ENCODE assay signal across 34 mouse cellular contexts in genomic region chr12:104153041-104153645, GRCm38 (mm10). TPM values are rescaled to one million over a fixed set of nuclear protein-coding genes. Genes with fewer than 3 reads are reported as not detected.
DNase-seq lines count a peak whose midpoint lies in the region; ATAC-seq lines count a peak whose summit lies in the region.
"Had no signal": no experiment of that assay in that cellular context is flagged by ENCODE, and none has a peak within 500 bp of the region (broad histone marks: within the 10 kb centered on the region; RNA-seq: fewer than 3 reads in every experiment).

No protein-coding gene starts in this region.

- 77% methylated on average over 3 of the region's 3 CpGs for WGBS in heart, embryonic 10.5 days
- 62% methylated on average over 3 of the region's 3 CpGs for WGBS in heart, embryonic 11.5 days (ENCODE audit: insufficient replicate concordance)
- 82% methylated on average over 3 of the region's 3 CpGs for WGBS in limb, embryonic 10.5 days
- WGBS in forebrain, embryonic 15.5 days = 76% methylated on average over 3 of the region's 3 CpGs

- H3K9ac ChIP-seq in heart, embryonic 11.5 days (ENCODE audit: low read depth, low read length) = no peak overlapping the region
- no peak overlapping the region for H3K9ac ChIP-seq in forebrain, embryonic 15.5 days (replicated peaks)
- H3K9ac ChIP-seq: heart, embryonic 12.5 days; limb, embryonic 15.5 days; liver, embryonic 15.5 days had no signal

- no peak overlapping the region for H3K4me3 ChIP-seq in heart, embryonic 10.5 days
- no peak overlapping the region for H3K4me3 ChIP-seq in heart, embryonic 11.5 days (ENCODE audit: low read depth, low read length)
- H3K4me3 ChIP-seq in megakaryocyte, embryonic 14.5 days (replicated peaks) = peak overlapping the region; percentile 35
- 0 out of 2 replicates have a peak overlapping the region, but pooled peaks have one; percentile 16 for H3K4me3 ChIP-seq in brown adipose tissue, adult 24 weeks (ENCODE audit: insufficient read depth, low read depth, low read length)
- H3K4me3 ChIP-seq in limb, embryonic 10.5 days = no peak overlapping the region
- no peak overlapping the region for H3K4me3 ChIP-seq in forebrain, embryonic 15.5 days
- H3K4me3 ChIP-seq: heart, embryonic 12.5 days; limb, embryonic 15.5 days; liver, embryonic 15.5 days had no signal

- no peaks in the 10 kb centered on the region for H3K9me3 ChIP-seq in heart, embryonic 10.5 days
- H3K9me3 ChIP-seq in heart, embryonic 11.5 days (replicated peaks; ENCODE audit: control insufficient read depth, low read length) = no peaks in the 10 kb centered on the region
- no peaks in the 10 kb centered on the region for H3K9me3 ChIP-seq in megakaryocyte, embryonic 14.5 days
- no peaks in the 10 kb centered on the region for H3K9me3 ChIP-seq in limb, embryonic 10.5 days (replicated peaks)
- H3K9me3 ChIP-seq in forebrain, embryonic 15.5 days = no peaks in the 10 kb centered on the region
- H3K9me3 ChIP-seq: limb, embryonic 15.5 days; liver, embryonic 15.5 days had no signal

- H3K27me3 ChIP-seq in heart, embryonic 10.5 days (ENCODE audit: insufficient read depth, poor library complexity, severe bottlenecking) = no peaks in the 10 kb centered on the region
- H3K27me3 ChIP-seq in heart, embryonic 11.5 days (ENCODE audit: control insufficient read depth, insufficient read depth, low read length) = no peaks in the 10 kb centered on the region
- H3K27me3 ChIP-seq in megakaryocyte, embryonic 14.5 days (replicated peaks) = peaks cover 46% of the 10 kb centered on the region
- no peaks in the 10 kb centered on the region for H3K27me3 ChIP-seq in limb, embryonic 10.5 days (ENCODE audit: low read depth, poor library complexity, severe bottlenecking)
- no peaks in the 10 kb centered on the region for H3K27me3 ChIP-seq in forebrain, embryonic 15.5 days
- H3K27me3 ChIP-seq: heart, embryonic 12.5 days; limb, embryonic 15.5 days; liver, embryonic 15.5 days had no signal

- no peaks in the 10 kb centered on the region for H3K4me1 ChIP-seq in heart, embryonic 10.5 days
- H3K4me1 ChIP-seq in heart, embryonic 11.5 days (ENCODE audit: control insufficient read depth, insufficient read depth, low read length) = no peaks in the 10 kb centered on the region
- peaks cover 26% of the 10 kb centered on the region for H3K4me1 ChIP-seq in megakaryocyte, embryonic 14.5 days
- peaks cover 6% of the 10 kb centered on the region for H3K4me1 ChIP-seq in brown adipose tissue, adult 24 weeks (ENCODE audit: control insufficient read depth, insufficient read depth, insufficient read length, low read length)
- H3K4me1 ChIP-seq in limb, embryonic 10.5 days = no peaks in the 10 kb centered on the region
- H3K4me1 ChIP-seq in forebrain, embryonic 15.5 days = no peaks in the 10 kb centered on the region
- H3K4me1 ChIP-seq: heart, embryonic 12.5 days; limb, embryonic 15.5 days; liver, embryonic 15.5 days had no signal

- no peaks in the 10 kb centered on the region for H3K36me3 ChIP-seq in heart, embryonic 10.5 days
- H3K36me3 ChIP-seq in heart, embryonic 11.5 days (ENCODE audit: control insufficient read depth, insufficient read depth, low read length) = no peaks in the 10 kb centered on the region
- no peaks in the 10 kb centered on the region for H3K36me3 ChIP-seq in megakaryocyte, embryonic 14.5 days (replicated peaks; ENCODE audit: low read length)
- no peaks in the 10 kb centered on the region for H3K36me3 ChIP-seq in limb, embryonic 10.5 days
- H3K36me3 ChIP-seq in forebrain, embryonic 15.5 days = no peaks in the 10 kb centered on the region
- H3K36me3 ChIP-seq: heart, embryonic 12.5 days; limb, embryonic 15.5 days; liver, embryonic 15.5 days had no signal

- H3K4me2 ChIP-seq in heart, embryonic 11.5 days = no peak overlapping the region
- H3K4me2 ChIP-seq in forebrain, embryonic 15.5 days (replicated peaks) = no peak overlapping the region
- H3K4me2 ChIP-seq: heart, embryonic 12.5 days; limb, embryonic 15.5 days; liver, embryonic 15.5 days; midbrain, embryonic 11.5 days had no signal

- ATAC-seq in heart, embryonic 11.5 days (replicated peaks; ENCODE audit: insufficient number of reproducible peaks, low FRiP score, low TSS enrichment) = no peak
- no peak for ATAC-seq in megakaryocyte, adult 5-6 weeks (ENCODE audit: poor library complexity, severe bottlenecking)
- ATAC-seq in forebrain, embryonic 15.5 days (replicated peaks) = no peak
- ATAC-seq: hindbrain, postnatal 0 days had no signal

- DNase-seq in heart, embryonic 10.5 days (ENCODE audit: low spot score) = peak; percentile 41
- peak; percentile 8 for DNase-seq in limb, embryonic 10.5 days (ENCODE audit: low spot score)
- DNase-seq: adrenal gland, postnatal 25 days; cerebellum, adult 11 months; cerebellum, adult 9-11 months; heart, postnatal 10 days; kidney, adult 11 months; kidney, postnatal 4 days; lung, postnatal 36 days; retina, postnatal 1 day; right cerebral cortex, postnatal 25 days; spleen, adult 18-20 months; thymus, postnatal 25 days had no signal

- H3K27ac ChIP-seq in heart, embryonic 10.5 days = no peak overlapping the region
- no peak overlapping the region for H3K27ac ChIP-seq in heart, embryonic 11.5 days (ENCODE audit: low read depth, low read length)
- H3K27ac ChIP-seq in brown adipose tissue, adult 24 weeks (replicated peaks; ENCODE audit: low read depth, low read length) = peak overlapping the region; percentile 51; the same call in 1 of the 2 replicates
- H3K27ac ChIP-seq in limb, embryonic 10.5 days = no peak overlapping the region
- no peak overlapping the region for H3K27ac ChIP-seq in forebrain, embryonic 15.5 days (replicated peaks)
- H3K27ac ChIP-seq: hindbrain, postnatal 0 days; limb, embryonic 15.5 days; liver, embryonic 15.5 days had no signal

RNA-seq across cellular contexts. Expression of gene Serpina3c, which starts 0.5 kb away (rescaled TPM):
- polyA plus RNA-seq in heart, embryonic 10.5 days (2016; fragmentation: Nextera tagmentation; extraction: Ambion mirVana) = not detected in 2 replicates
- polyA plus RNA-seq in heart, embryonic 11.5 days (2014; fragmentation: Nextera tagmentation; extraction: Ambion mirVana) = 0.25 TPM in 1 of 2 replicates, not detected in the other
- not detected in 2 replicates for polyA plus RNA-seq in megakaryocyte, embryonic 14.5 days (2012; ENCODE audit: insufficient read depth, low replicate concordance)
- total RNA-seq in megakaryocyte, adult 5-6 weeks (2015) = 0.40 TPM in 1 of 2 replicates, not detected in the other
- total RNA-seq in megakaryocyte, adult 5-6 weeks (2017) = 0.45 TPM in 1 of 2 replicates, not detected in the other
- 13.7 and 14.2 TPM in 2 replicates for polyA plus RNA-seq in brown adipose tissue, adult 24 weeks (2012; ENCODE audit: insufficient read depth, insufficient read length, missing spikeins)
- 0.09 TPM in 1 of 2 replicates, not detected in the other for polyA plus RNA-seq in limb, embryonic 10.5 days (2016; fragmentation: Nextera tagmentation; extraction: Ambion mirVana)
- polyA plus RNA-seq in forebrain, embryonic 15.5 days (2015; fragmentation: Nextera tagmentation; extraction: Ambion mirVana) = not detected in 2 replicates
- total RNA-seq: hindbrain, postnatal 0 days; left cerebral cortex, adult 18-20 months; MEL had no signal
- polyA plus RNA-seq: C2C12; embryonic facial prominence, embryonic 11.5 days; forebrain, embryonic 11.5 days; hindbrain, embryonic 11.5 days; kidney, embryonic 16.5 days; liver, embryonic 15.5 days; midbrain, embryonic 11.5 days had no signal

RNA-seq across cellular contexts. Expression of gene Serpina3b, which starts 25.3 kb away (rescaled TPM):
- 0.20 TPM in 1 of 2 replicates, not detected in the other for polyA plus RNA-seq in heart, embryonic 10.5 days (2016; fragmentation: Nextera tagmentation; extraction: Ambion mirVana)
- 0.17 and 0.55 TPM in 2 replicates for polyA plus RNA-seq in heart, embryonic 11.5 days (2014; fragmentation: Nextera tagmentation; extraction: Ambion mirVana)
- polyA plus RNA-seq in megakaryocyte, embryonic 14.5 days (2012; ENCODE audit: insufficient read depth, low replicate concordance) = not detected in 2 replicates
- total RNA-seq in megakaryocyte, adult 5-6 weeks (2015) = not detected in 2 replicates
- total RNA-seq in megakaryocyte, adult 5-6 weeks (2017) = not detected in 2 replicates
- polyA plus RNA-seq in brown adipose tissue, adult 24 weeks (2012; ENCODE audit: insufficient read depth, insufficient read length, missing spikeins) = not detected in 2 replicates
- polyA plus RNA-seq in limb, embryonic 10.5 days (2016; fragmentation: Nextera tagmentation; extraction: Ambion mirVana) = not detected in 2 replicates
- polyA plus RNA-seq in forebrain, embryonic 15.5 days (2015; fragmentation: Nextera tagmentation; extraction: Ambion mirVana) = not detected in 2 replicates
- total RNA-seq: gastrocnemius, adult 8-10 months; heart, postnatal 10 days; hindbrain, postnatal 0 days; left cerebral cortex, adult 18-20 months; left cerebral cortex, postnatal 25 days; MEL had no signal
- polyA plus RNA-seq: C2C12; cortical plate, adult 2 months; embryonic facial prominence, embryonic 11.5 days; forebrain, embryonic 11.5 days; hindbrain, embryonic 11.5 days; hindbrain, postnatal 0 days; kidney, embryonic 16.5 days; midbrain, embryonic 11.5 days had no signal

RNA-seq across cellular contexts. Expression of gene Serpina3a, which starts 40.6 kb away (rescaled TPM):
- not detected in 2 replicates for polyA plus RNA-seq in heart, embryonic 10.5 days (2016; fragmentation: Nextera tagmentation; extraction: Ambion mirVana)
- not detected in 2 replicates for polyA plus RNA-seq in heart, embryonic 11.5 days (2014; fragmentation: Nextera tagmentation; extraction: Ambion mirVana)
- not detected in 2 replicates for polyA plus RNA-seq in megakaryocyte, embryonic 14.5 days (2012; ENCODE audit: insufficient read depth, low replicate concordance)
- total RNA-seq in megakaryocyte, adult 5-6 weeks (2015) = not detected in 2 replicates
- total RNA-seq in megakaryocyte, adult 5-6 weeks (2017) = not detected in 2 replicates
- not detected in 2 replicates for polyA plus RNA-seq in brown adipose tissue, adult 24 weeks (2012; ENCODE audit: insufficient read depth, insufficient read length, missing spikeins)
- polyA plus RNA-seq in limb, embryonic 10.5 days (2016; fragmentation: Nextera tagmentation; extraction: Ambion mirVana) = not detected in 2 replicates
- polyA plus RNA-seq in forebrain, embryonic 15.5 days (2015; fragmentation: Nextera tagmentation; extraction: Ambion mirVana) = not detected in 2 replicates
- total RNA-seq: adrenal gland, postnatal 25 days; gastrocnemius, adult 8-10 months; heart, postnatal 10 days; hindbrain, postnatal 0 days; left cerebral cortex, adult 18-20 months; left cerebral cortex, postnatal 25 days; MEL had no signal
- polyA plus RNA-seq: C2C12; cortical plate, adult 2 months; embryonic facial prominence, embryonic 11.5 days; forebrain, embryonic 11.5 days; gonadal fat pad, adult 2 months; heart, embryonic 12.5 days; hindbrain, embryonic 11.5 days; hindbrain, postnatal 0 days; kidney, embryonic 16.5 days; limb, embryonic 15.5 days; midbrain, embryonic 11.5 days had no signal

RNA-seq across cellular contexts. Expression of gene Serpina5, which starts 52.2 kb away (rescaled TPM):
- polyA plus RNA-seq in heart, embryonic 10.5 days (2016; fragmentation: Nextera tagmentation; extraction: Ambion mirVana) = 0.10 TPM in 1 of 2 replicates, not detected in the other
- not detected in 2 replicates for polyA plus RNA-seq in heart, embryonic 11.5 days (2014; fragmentation: Nextera tagmentation; extraction: Ambion mirVana)
- polyA plus RNA-seq in megakaryocyte, embryonic 14.5 days (2012; ENCODE audit: insufficient read depth, low replicate concordance) = not detected in 2 replicates
- not detected in 2 replicates for total RNA-seq in megakaryocyte, adult 5-6 weeks (2015)
- total RNA-seq in megakaryocyte, adult 5-6 weeks (2017) = not detected in 2 replicates
- polyA plus RNA-seq in brown adipose tissue, adult 24 weeks (2012; ENCODE audit: insufficient read depth, insufficient read length, missing spikeins) = not detected in 2 replicates
- not detected in 2 replicates for polyA plus RNA-seq in limb, embryonic 10.5 days (2016; fragmentation: Nextera tagmentation; extraction: Ambion mirVana)
- not detected in 2 replicates for polyA plus RNA-seq in forebrain, embryonic 15.5 days (2015; fragmentation: Nextera tagmentation; extraction: Ambion mirVana)
- total RNA-seq: adrenal gland, postnatal 25 days; gastrocnemius, adult 8-10 months; heart, postnatal 10 days; left cerebral cortex, adult 18-20 months; left cerebral cortex, postnatal 25 days; MEL had no signal
- polyA plus RNA-seq: C2C12; cortical plate, adult 2 months; embryonic facial prominence, embryonic 11.5 days; forebrain, embryonic 11.5 days; heart, embryonic 12.5 days; hindbrain, embryonic 11.5 days; hindbrain, postnatal 0 days; limb, embryonic 15.5 days; midbrain, embryonic 11.5 days had no signal

Comparison
In these comparisons a context has a peak if more than half of its experiments do, and no peak if none do; other contexts are left out.
1. H3K4me3 ChIP-seq: peak in megakaryocyte, embryonic 14.5 days (single experiment) and brown adipose tissue, adult 24 weeks (single experiment); none in heart, embryonic 10.5 days (single experiment), heart, embryonic 11.5 days (single experiment), limb, embryonic 10.5 days (single experiment) and forebrain, embryonic 15.5 days (single experiment).
2. RNA of gene Serpina3c, which starts 0.5 kb away (polyA plus RNA-seq): 13.7 to 14.2 TPM in brown adipose tissue, adult 24 weeks; not detected in heart, embryonic 10.5 days, 0.25 TPM in heart, embryonic 11.5 days, not detected in megakaryocyte, embryonic 14.5 days, 0.09 TPM in limb, embryonic 10.5 days and not detected in forebrain, embryonic 15.5 days; every median in the first group is over 10 times any median in the second.